Mouse (Mus musculus) ES-E14 (cell line): ENCODE results near the gene Rfc1. TPM values are rescaled to one million over a fixed set of nuclear protein-coding genes. Genes with fewer than 3 reads are reported as not detected.

Experiments used
- DNase-seq: peaks from one replicate; pipeline ENCODE4 v3.0.0-alpha.2; 2013; ENCODE audit warnings: low read depth, low spot score
- H3K27ac ChIP-seq: 2 replicates; pipeline ENCODE4 v1.5.1; 2012; ENCODE audit warnings: low read depth, mild to moderate bottlenecking, low read length, moderate library complexity, mixed read lengths; ENCODE audit not compliant: poor library complexity, insufficient read depth, severe bottlenecking
- H3K36me3 ChIP-seq: 2 replicates; pipeline ENCODE4 v1.6.1; 2012; ENCODE audit warnings: mild to moderate bottlenecking, low read length, moderate library complexity, mixed read lengths; ENCODE audit not compliant: control insufficient read depth, poor library complexity, insufficient read depth, severe bottlenecking
- H3K4me1 ChIP-seq, 2 experiments: fragments of 150-350 bp in 1 of 2; sonication (generic) in 1 of 2; 2 replicates each; pipeline ENCODE4 v1.6.1; 2012; ENCODE audit warnings: low read length in 2 of 2, mild to moderate bottlenecking in 1 of 2, mixed read lengths in 1 of 2; ENCODE audit not compliant: control insufficient read depth in 2 of 2, insufficient read depth in 2 of 2, poor library complexity in 1 of 2
- H3K4me3 ChIP-seq, 2 experiments: fragments of 150-350 bp in 1 of 2; sonication (generic) in 1 of 2; 2 replicates each; pipeline ENCODE4 v1.5.1; 2012; ENCODE audit warnings: low read length in 2 of 2, low read depth in 1 of 2, mild to moderate bottlenecking in 1 of 2, mixed read lengths in 1 of 2; ENCODE audit not compliant: insufficient read depth in 1 of 2, poor library complexity in 1 of 2, severe bottlenecking in 1 of 2
- H3K9ac ChIP-seq: 2 replicates; pipeline ENCODE4 v1.6.1; 2012; ENCODE audit warnings: low read depth, mild to moderate bottlenecking, low read length, mixed read lengths; ENCODE audit not compliant: poor library complexity, insufficient read depth, severe bottlenecking
- H3K9me3 ChIP-seq: fragments of 150-350 bp; sonication (generic); 2 replicates; pipeline ENCODE4 v1.6.1; 2012; ENCODE audit warnings: low read depth, mild to moderate bottlenecking, low read length; ENCODE audit not compliant: control insufficient read depth, insufficient read depth
- CHD2 ChIP-seq: IDR thresholded peaks from 2 replicates; pipeline ENCODE4 v1.6.1; 2014; ENCODE audit warnings: mild to moderate bottlenecking, low read depth, low read length, inconsistent platforms
- HCFC1 ChIP-seq: IDR thresholded peaks from 2 replicates; pipeline ENCODE4 v1.6.1; 2012; ENCODE audit warnings: low read length, inconsistent platforms, borderline replicate concordance; ENCODE audit not compliant: insufficient read depth
- ZC3H11A ChIP-seq: IDR thresholded peaks from 2 replicates; pipeline ENCODE4 v1.6.1; 2012; ENCODE audit warnings: low read depth, mild to moderate bottlenecking, inconsistent platforms, low read length, borderline replicate concordance
- ZNF384 ChIP-seq: IDR thresholded peaks from 2 replicates; pipeline ENCODE4 v1.6.1; 2012; ENCODE audit warnings: low read depth, low read length, inconsistent platforms
- in situ Hi-C, 2 experiments: fragments of 600-800 bp; cut with MboI; formaldehyde crosslinking; loops; one replicate each; pipeline ENCODE4 v1.15.1; 2025; ENCODE audit warnings: low sequenced_read_pairs in 2 of 2, inconsistent platforms in 1 of 2; ENCODE audit not compliant: unreplicated experiment in 2 of 2
- total RNA-seq: library from RNA; depleted of rRNA; stranded (reverse); fragments of 300-350 nt; gene quantifications from 2 replicates; pipeline ENCODE4 v1.2.3, GENCODE M21; 2012; rRNA removed

The Rfc1 gene
- total RNA-seq, 1 experiment: 70.5 TPM

GRCm38 (mm10) chr5:65213321-65213720 lies 122.1 kb downstream of the Rfc1 start:
- Histone ChIP-seq H3K4me1 (no peaks in the 10 kb centered on the region), H3K36me3 (no peaks in the 10 kb centered on the region; the same call in 1 of the 2 replicates), H3K9me3 (no peaks in the 10 kb centered on the region), H3K4me3 (no peak overlapping the region), H3K9ac (no peak overlapping the region), H3K27ac (no peak overlapping the region)
- DNase-seq: peak; percentile 33
- in situ Hi-C loops: no loop called here
- TF ChIP-seq HCFC1 (no peak), CHD2 (no peak), ZNF384 (no peak), ZC3H11A (0 out of 2 replicates have a peak, but pooled peaks have one; percentile 31)

Other genes with a start within 250 kb of the Rfc1 start
- 0.40 TPM in 1 of 2 replicates, not detected in the other for gene Tmem156, start 243.5 kb downstream of the Rfc1 start, total RNA-seq
- gene Klhl5, start 228.1 kb downstream of the Rfc1 start, total RNA-seq: 5.0 and 5.2 TPM in 2 replicates
- 5.3 and 5.7 TPM in 2 replicates for gene Wdr19, start 136.0 kb downstream of the Rfc1 start, total RNA-seq
- gene Klb, start 12.6 kb upstream of the Rfc1 start, total RNA-seq: 0.63 and 3.6 TPM in 2 replicates
- gene Rpl9, start 55.8 kb upstream of the Rfc1 start, total RNA-seq: 1,957 and 1,967 TPM in 2 replicates
- gene Lias, start 55.8 kb upstream of the Rfc1 start, total RNA-seq: 38.8 and 52.8 TPM in 2 replicates
- gene Ugdh, start 100.3 kb upstream of the Rfc1 start, total RNA-seq: 6.9 and 15.8 TPM in 2 replicates
- not detected in 2 replicates for gene Gm43552, start 157.2 kb upstream of the Rfc1 start, total RNA-seq
- 18.9 and 23.5 TPM in 2 replicates for gene Smim14, start 201.5 kb upstream of the Rfc1 start, total RNA-seq
- 77.1 and 101 TPM in 2 replicates for gene Ube2k, start 201.6 kb upstream of the Rfc1 start, total RNA-seq